Mouse (Mus musculus): ENCODE results near the gene Kras. TPM values are rescaled to one million over a fixed set of nuclear protein-coding genes. Genes with fewer than 3 reads are reported as not detected.

Gene Kras
- total and polyA plus RNA-seq, 3 experiments: 15.6 to 44.3 TPM; not detected in 1

- no peak overlapping the region for H3K9ac ChIP-seq (ENCODE audit: control insufficient read depth, low read depth, low read length, poor library complexity, severe bottlenecking)
- TF ChIP-seq ETS1 (IDR thresholded peaks at IDR 0.05; ENCODE audit: low read depth, low read length): no peak
- no peak for TF ChIP-seq POLR2AphosphoS5 (IDR thresholded peaks at IDR 0.05; ENCODE audit: borderline replicate concordance, low read depth, low read length)
- TF ChIP-seq MYC (IDR thresholded peaks at IDR 0.05; ENCODE audit: low read depth, low read length): no peak
- no peak for TF ChIP-seq NELFE (IDR thresholded peaks at IDR 0.05; ENCODE audit: low read depth, low read length)
- TF ChIP-seq ZNF384 (IDR thresholded peaks at IDR 0.05; ENCODE audit: low read depth, low read length): no peak
- TF ChIP-seq POLR2AphosphoS2 (IDR thresholded peaks at IDR 0.05; ENCODE audit: low read length): no peak
- no peak for TF ChIP-seq EP300 (IDR thresholded peaks at IDR 0.05; ENCODE audit: low read depth in 1 of 2, low read length in 2 of 2)
- no peak for TF ChIP-seq KAT2A (conservative IDR thresholded peaks at IDR 0.05; ENCODE audit: low read depth, low read length)
- no peak for TF ChIP-seq NRF1 (IDR thresholded peaks at IDR 0.05; ENCODE audit: insufficient read depth, low read depth, low read length, poor library complexity, severe bottlenecking)
- no peak for TF ChIP-seq MAFK (IDR thresholded peaks at IDR 0.05; ENCODE audit: borderline replicate concordance, low read depth, low read length)
- TF ChIP-seq RAD21 (IDR thresholded peaks at IDR 0.05; ENCODE audit: low read depth, low read length): no peak
- no peak for TF ChIP-seq POLR2A (IDR thresholded peaks at IDR 0.05; ENCODE audit: control insufficient read depth in 1 of 2, insufficient read depth in 1 of 2, low read depth in 1 of 2, low read length in 2 of 2, poor library complexity in 1 of 2)
These were observed 23.7 kb downstream of the Kras start for GRCm38 (mm10) chr6:145226296-145226695.

GRCm38 (mm10) chr6:145224246-145224645 is 25.8 kb downstream of the Kras start:
- no peak overlapping the region for H3K4me3 ChIP-seq (ENCODE audit: control insufficient read depth in 1 of 2, insufficient read depth in 1 of 2, low read depth in 2 of 2, low read length in 2 of 2)
- TF ChIP-seq MYB (IDR thresholded peaks at IDR 0.05; ENCODE audit: low read depth, low read length) (no peak), HCFC1 (IDR thresholded peaks at IDR 0.05; ENCODE audit: low read depth, low read length) (no peak), JUND (IDR thresholded peaks at IDR 0.05; ENCODE audit: low read depth, low read length) (no peak), TAL1 (IDR thresholded peaks at IDR 0.05; ENCODE audit: low read length) (no peak)
- no peak overlapping the region for H3K9ac ChIP-seq (ENCODE audit: control insufficient read depth, low read depth, low read length, poor library complexity, severe bottlenecking)
- no peaks in the 10 kb centered on the region for H3K27me3 ChIP-seq (ENCODE audit: control insufficient read depth in 1 of 2, insufficient read depth in 2 of 2, low read length in 2 of 2)
- H3K27ac ChIP-seq (ENCODE audit: control insufficient read depth, low read depth, low read length): no peak overlapping the region
- no peaks in the 10 kb centered on the region for H3K79me2 ChIP-seq (ENCODE audit: control insufficient read depth, insufficient read depth, low read length, poor library complexity)
- H3K36me3 ChIP-seq (ENCODE audit: control insufficient read depth in 1 of 2, insufficient read depth in 2 of 2, low read length in 2 of 2): peaks cover 0 to 11% of the 10 kb centered on the region in 2 experiments; a peak in 3 of 4 replicates
- no peaks in the 10 kb centered on the region for H3K9me3 ChIP-seq (replicated peaks; ENCODE audit: insufficient read depth, low read length)
- H3K4me1 ChIP-seq (ENCODE audit: control insufficient read depth in 1 of 2, insufficient read depth in 2 of 2, low read length in 2 of 2): no peaks in the 10 kb centered on the region
- DNase-seq (ENCODE audit: low read depth, low spot score): no peak

More at GRCm38 (mm10) chr6:145226296-145226695, 23.7 kb downstream of the Kras start:
- Histone ChIP-seq H3K4me3 (ENCODE audit: control insufficient read depth in 1 of 2, insufficient read depth in 1 of 2, low read depth in 2 of 2, low read length in 2 of 2) (no peak overlapping the region), H3K9me3 (replicated peaks; ENCODE audit: insufficient read depth, low read length) (no peaks in the 10 kb centered on the region), H3K36me3 (ENCODE audit: control insufficient read depth in 1 of 2, insufficient read depth in 2 of 2, low read length in 2 of 2) (peaks cover 0 to 23% of the 10 kb centered on the region in 2 experiments; a peak in 3 of 4 replicates), H3K27me3 (ENCODE audit: control insufficient read depth in 1 of 2, insufficient read depth in 2 of 2, low read length in 2 of 2) (no peaks in the 10 kb centered on the region), H3K27ac (ENCODE audit: control insufficient read depth, low read depth, low read length) (no peak overlapping the region), H3K79me2 (ENCODE audit: control insufficient read depth, insufficient read depth, low read length, poor library complexity) (no peaks in the 10 kb centered on the region), H3K4me1 (ENCODE audit: control insufficient read depth in 1 of 2, insufficient read depth in 2 of 2, low read length in 2 of 2) (no peaks in the 10 kb centered on the region)
- no peak for DNase-seq (ENCODE audit: low read depth, low spot score)
